ENCODE assay signal across 9 mouse cellular contexts in genomic region chr4:118288531-118288930, GRCm38 (mm10). TPM values are rescaled to one million over a fixed set of nuclear protein-coding genes. Genes with fewer than 3 reads are reported as not detected.
DNase-seq lines count a peak whose midpoint lies in the region; ATAC-seq lines count a peak whose summit lies in the region.
"Had no signal": no experiment of that assay in that cellular context is flagged by ENCODE, and none has a peak within 500 bp of the region (broad histone marks: within the 10 kb centered on the region; RNA-seq: fewer than 3 reads in every experiment).

No protein-coding gene starts in this region.

- H3K9ac ChIP-seq in kidney, embryonic 16.5 days (replicated peaks; ENCODE audit: low read length) = 0 out of 2 replicates have a peak overlapping the region, but pooled peaks have one; percentile 93
- peak overlapping the region; percentile 93; the same call in 1 of the 2 replicates for H3K9ac ChIP-seq in forebrain, embryonic 14.5 days (ENCODE audit: low read length)
- H3K9ac ChIP-seq in limb, embryonic 15.5 days = no peak overlapping the region
- H3K9ac ChIP-seq in stomach, embryonic 15.5 days = peak overlapping the region; percentile 4; the same call in 1 of the 2 replicates

- 59% methylated on average over 6 of the region's 6 CpGs for WGBS in kidney, embryonic 16.5 days
- 78% methylated on average over 6 of the region's 6 CpGs for WGBS in forebrain, embryonic 14.5 days
- WGBS in limb, embryonic 15.5 days = 66% methylated on average over 6 of the region's 6 CpGs
- 57% methylated on average over 6 of the region's 6 CpGs for WGBS in stomach, embryonic 15.5 days

- peak overlapping the region; percentile 77; the same call in 1 of the 2 replicates for H3K4me3 ChIP-seq in kidney, embryonic 16.5 days (ENCODE audit: low read length)
- no peak overlapping the region for H3K4me3 ChIP-seq in forebrain, embryonic 14.5 days (ENCODE audit: low read depth, low read length)
- 0 out of 2 replicates have a peak overlapping the region, but pooled peaks have one; percentile 79 for H3K4me3 ChIP-seq in limb, embryonic 15.5 days
- H3K4me3 ChIP-seq in stomach, embryonic 15.5 days (replicated peaks) = peak overlapping the region; percentile 82

- no peak overlapping the region for H3K27ac ChIP-seq in kidney, embryonic 16.5 days (ENCODE audit: low read length)
- no peak overlapping the region for H3K27ac ChIP-seq in forebrain, embryonic 14.5 days (ENCODE audit: low read depth, low read length)
- no peak overlapping the region for H3K27ac ChIP-seq in limb, embryonic 15.5 days
- H3K27ac ChIP-seq in stomach, embryonic 15.5 days = peak overlapping the region; percentile 93

- no peak for DNase-seq in kidney, adult 9 months
- no peak for DNase-seq in forebrain, embryonic 14.5 days (ENCODE audit: low spot score)
- DNase-seq in cerebellum, postnatal 25 days = no peak
- no peak for DNase-seq in frontal cortex, adult 2 months (ENCODE audit: extremely low spot score in 1 of 2, low spot score in 1 of 2)
- DNase-seq: lung, adult 18-20 months had no signal

- peaks cover 39% of the 10 kb centered on the region for H3K4me1 ChIP-seq in kidney, embryonic 16.5 days (ENCODE audit: insufficient read depth, low read length)
- peaks cover 15% of the 10 kb centered on the region for H3K4me1 ChIP-seq in forebrain, embryonic 14.5 days (ENCODE audit: control insufficient read depth, insufficient read depth, low read length)
- peaks cover 32% of the 10 kb centered on the region for H3K4me1 ChIP-seq in limb, embryonic 15.5 days
- H3K4me1 ChIP-seq in stomach, embryonic 15.5 days = peaks cover 32% of the 10 kb centered on the region

- H3K36me3 ChIP-seq in kidney, embryonic 16.5 days (ENCODE audit: insufficient read depth, low read length) = no peaks in the 10 kb centered on the region; the same call in none of the 2 replicates
- peaks cover 25% of the 10 kb centered on the region for H3K36me3 ChIP-seq in forebrain, embryonic 14.5 days (ENCODE audit: control insufficient read depth, insufficient read depth, low read length)
- peaks cover 12% of the 10 kb centered on the region for H3K36me3 ChIP-seq in limb, embryonic 15.5 days
- H3K36me3 ChIP-seq in stomach, embryonic 15.5 days = no peaks in the 10 kb centered on the region

- ATAC-seq in kidney, embryonic 16.5 days (ENCODE audit: low FRiP score, low TSS enrichment) = no peak
- ATAC-seq in forebrain, embryonic 14.5 days = no peak
- ATAC-seq in limb, embryonic 15.5 days (ENCODE audit: insufficient number of reproducible peaks, low FRiP score, low TSS enrichment, low read depth) = no peak
- no peak for ATAC-seq in stomach, embryonic 15.5 days (ENCODE audit: insufficient read depth, low FRiP score, low read depth)
- ATAC-seq in megakaryocyte-erythroid progenitor cell, adult 5-6 weeks (replicated peaks; ENCODE audit: low FRiP score, low TSS enrichment, poor library complexity, severe bottlenecking) = no peak

- H3K9me3 ChIP-seq in kidney, embryonic 16.5 days (ENCODE audit: low read length) = no peaks in the 10 kb centered on the region
- no peaks in the 10 kb centered on the region for H3K9me3 ChIP-seq in forebrain, embryonic 14.5 days (replicated peaks; ENCODE audit: control insufficient read depth, low read length)
- H3K9me3 ChIP-seq in limb, embryonic 15.5 days = no peaks in the 10 kb centered on the region
- H3K9me3 ChIP-seq in stomach, embryonic 15.5 days = no peaks in the 10 kb centered on the region

- peak overlapping the region; percentile 78 for H3K4me2 ChIP-seq in kidney, embryonic 16.5 days (replicated peaks; ENCODE audit: low read depth, low read length)
- peak overlapping the region; percentile 59; the same call in 1 of the 2 replicates for H3K4me2 ChIP-seq in forebrain, embryonic 14.5 days (ENCODE audit: low read length)
- peak overlapping the region; percentile 70 for H3K4me2 ChIP-seq in limb, embryonic 15.5 days
- H3K4me2 ChIP-seq in stomach, embryonic 15.5 days = peak overlapping the region; percentile 73

- H3K27me3 ChIP-seq in kidney, embryonic 16.5 days (ENCODE audit: insufficient read depth, low read length) = no peaks in the 10 kb centered on the region
- no peaks in the 10 kb centered on the region for H3K27me3 ChIP-seq in forebrain, embryonic 14.5 days (replicated peaks; ENCODE audit: control insufficient read depth, insufficient read depth, low read length)
- H3K27me3 ChIP-seq in limb, embryonic 15.5 days = no peaks in the 10 kb centered on the region
- no peaks in the 10 kb centered on the region for H3K27me3 ChIP-seq in stomach, embryonic 15.5 days (replicated peaks)

RNA-seq across cellular contexts. Expression of gene Ptprf, which starts 2.7 kb away (rescaled TPM):
- 72.6 and 73.7 TPM in 2 replicates for polyA plus RNA-seq in kidney, embryonic 16.5 days (2015; fragmentation: Nextera tagmentation; extraction: Ambion mirVana)
- 42.0 and 50.2 TPM in 2 replicates for polyA plus RNA-seq in forebrain, embryonic 14.5 days (2014; fragmentation: Nextera tagmentation; extraction: Ambion mirVana)
- polyA plus RNA-seq in limb, embryonic 15.5 days (2015; fragmentation: Nextera tagmentation; extraction: Ambion mirVana) = 66.4 and 82.7 TPM in 2 replicates
- polyA plus RNA-seq in stomach, embryonic 15.5 days (2015; fragmentation: Nextera tagmentation; extraction: Ambion mirVana) = 79.2 and 85.6 TPM in 2 replicates
- total RNA-seq in megakaryocyte-erythroid progenitor cell, adult 5-6 weeks (2014; fragmentation: Nextera tagmentation) = not detected in 2 replicates
- total RNA-seq in megakaryocyte-erythroid progenitor cell, adult 5-6 weeks (2017) = 0.04 TPM in 1 of 2 replicates, not detected in the other
- 48.7 and 61.0 TPM in 2 replicates for polyA plus RNA-seq in frontal cortex, adult 2 months (2012; rRNA removed)
